Mouse (Mus musculus): Measurements from ENCODE around the gene Pla2g1b.

- TF ChIP-seq CTCF (IDR thresholded peaks at IDR 0.05; ENCODE audit: low read depth) (no peak), EP300 (IDR thresholded peaks at IDR 0.05; ENCODE audit: low read depth) (no peak)
Observed at GRCm38 (mm10) chr5:115482390-115483265, 16.6 kb downstream of the Pla2g1b start.

Data from liver, postnatal 0 days (tissue).